Mouse (Mus musculus) forebrain, embryonic 15.5 days (tissue): Measurements from ENCODE around the gene Npy4r. TPM values are rescaled to one million over a fixed set of nuclear protein-coding genes. Genes with fewer than 3 reads are reported as not detected.

Source experiments
- ATAC-seq: fragments of 200-750 bp; cut with Nextera tagmentation; replicated peaks from 2 replicates; pipeline ENCODE4 v1.8.0; 2017; ENCODE audit warnings: mild to moderate bottlenecking, moderate TSS enrichment, moderate library complexity
- H3K27ac ChIP-seq: fragments of 300-500 bp; sonication (generic); replicated peaks from 2 replicates; pipeline ENCODE4 v1.5.1; 2015; ENCODE audit warnings: mild to moderate bottlenecking, inconsistent platforms
- H3K27me3 ChIP-seq: fragments of 300-500 bp; sonication (generic); 2 replicates; pipeline ENCODE4 v1.6.1; 2015; ENCODE audit warnings: inconsistent platforms
- H3K36me3 ChIP-seq: fragments of 300-500 bp; sonication (generic); 2 replicates; pipeline ENCODE4 v1.6.1; 2015; ENCODE audit warnings: mild to moderate bottlenecking, inconsistent platforms
- H3K4me1 ChIP-seq: fragments of 300-500 bp; sonication (generic); 2 replicates; pipeline ENCODE4 v1.6.1; 2015; ENCODE audit warnings: inconsistent platforms
- H3K4me2 ChIP-seq: fragments of 300-500 bp; sonication (generic); replicated peaks from 2 replicates; pipeline ENCODE4 v1.6.1; 2015; ENCODE audit warnings: mild to moderate bottlenecking, inconsistent platforms
- H3K4me3 ChIP-seq: fragments of 300-500 bp; sonication (generic); 2 replicates; pipeline ENCODE4 v1.5.1; 2015; ENCODE audit warnings: mild to moderate bottlenecking, inconsistent platforms
- H3K9ac ChIP-seq: fragments of 300-500 bp; sonication (generic); replicated peaks from 2 replicates; pipeline ENCODE4 v1.6.1; 2015; ENCODE audit warnings: mild to moderate bottlenecking, inconsistent platforms
- H3K9me3 ChIP-seq: fragments of 300-500 bp; sonication (generic); 2 replicates; pipeline ENCODE4 v1.6.1; 2016; ENCODE audit warnings: inconsistent platforms
- WGBS: fragments of 180-500 bp; shearing (Covaris S2); methylation state at CpG from one replicate; pipeline ENCODE4 v1.1.7; 2015; ENCODE audit warnings: mixed read lengths; 5-methylcytosine and 5-hydroxymethylcytosine counted together
- polyA plus RNA-seq: library from polyadenylated mRNA; unstranded; fragments of >200 nt; fragmentation: Nextera tagmentation; extraction: Ambion mirVana; gene quantifications from 2 replicates; pipeline ENCODE4 v1.2.1, GENCODE M21; 2015

Npy4r gene
- polyA plus RNA-seq = 0.04 and 0.05 TPM in 2 replicates

- no peaks in the 10 kb centered on the region for H3K36me3 ChIP-seq
- H3K4me2 ChIP-seq = no peak within 1 kb of the TSS
- no peak within 1 kb of the TSS for H3K9ac ChIP-seq
- H3K9me3 ChIP-seq = no peaks in the 10 kb centered on the region
- no peak within 1 kb of the TSS for H3K27ac ChIP-seq
- H3K27me3 ChIP-seq = peaks cover 6% of the 10 kb centered on the region; the same call in 1 of the 2 replicates
- peak; percentile 44 for ATAC-seq
- H3K4me1 ChIP-seq = no peaks in the 10 kb centered on the region
- WGBS = 25% methylated on average over 16 of the region's 16 CpGs
- H3K4me3 ChIP-seq = no peak within 1 kb of the TSS
These were observed at the start of gene Npy4r for GRCm38 (mm10) chr14:34152342-34152741. TSS of gene Npy4r (minus strand) at chr14:34152489.

GRCm38 (mm10) chr14:34201231-34202035, 49.1 kb upstream of the Npy4r start, which contains the start of gene Gprin2:
TSS of gene Gprin2 (minus strand) at chr14:34201653.
- H3K4me2 ChIP-seq = peak within 1 kb of the TSS; percentile 88
- H3K4me1 ChIP-seq = 0 out of 2 replicates have a peak, but pooled peaks cover 6% of the 10 kb centered on the region
- peak within 1 kb of the TSS; percentile 82 for H3K4me3 ChIP-seq
- WGBS = 2% methylated on average over 48 of the region's 52 CpGs
- peak within 1 kb of the TSS; percentile 71 for H3K9ac ChIP-seq
- peak within 1 kb of the TSS; percentile 38 for H3K27ac ChIP-seq
- no peaks in the 10 kb centered on the region for H3K9me3 ChIP-seq
- no peaks in the 10 kb centered on the region for H3K36me3 ChIP-seq
- peak; percentile 75 for ATAC-seq
- H3K27me3 ChIP-seq = no peaks in the 10 kb centered on the region

- H3K4me1 ChIP-seq = 0 out of 2 replicates have a peak, but pooled peaks cover 6% of the 10 kb centered on the region
- WGBS = 1% methylated on average over 19 of the region's 19 CpGs
- no peaks in the 10 kb centered on the region for H3K9me3 ChIP-seq
- H3K27ac ChIP-seq = peak overlapping the region; percentile 38
- ATAC-seq = peak; percentile 73
- H3K27me3 ChIP-seq = no peaks in the 10 kb centered on the region
- H3K4me2 ChIP-seq = peak overlapping the region; percentile 88
- H3K4me3 ChIP-seq = peak overlapping the region; percentile 82
- peak overlapping the region; percentile 71 for H3K9ac ChIP-seq
- no peaks in the 10 kb centered on the region for H3K36me3 ChIP-seq
These were observed 48.5 kb upstream of the Npy4r start for GRCm38 (mm10) chr14:34200738-34201230.

GRCm38 (mm10) chr14:34196706-34197105, 44.4 kb upstream of the Npy4r start:
- H3K4me2 ChIP-seq = no peak overlapping the region
- no peak overlapping the region for H3K9ac ChIP-seq
- ATAC-seq = no peak
- H3K4me3 ChIP-seq = no peak overlapping the region
- 0 out of 2 replicates have a peak, but pooled peaks cover 6% of the 10 kb centered on the region for H3K4me1 ChIP-seq
- no peak overlapping the region for H3K27ac ChIP-seq
- 56% methylated on average over 4 of the region's 4 CpGs for WGBS
- no peaks in the 10 kb centered on the region for H3K9me3 ChIP-seq
- H3K27me3 ChIP-seq = no peaks in the 10 kb centered on the region
- H3K36me3 ChIP-seq = no peaks in the 10 kb centered on the region

- H3K27me3 ChIP-seq = no peaks in the 10 kb centered on the region
- no peak overlapping the region for H3K9ac ChIP-seq
- 0 out of 2 replicates have a peak, but pooled peaks cover 2% of the 10 kb centered on the region for H3K4me1 ChIP-seq
- 92% methylated on average over 15 of the region's 15 CpGs for WGBS
- no peak for ATAC-seq
- no peak overlapping the region for H3K4me2 ChIP-seq
- no peaks in the 10 kb centered on the region for H3K36me3 ChIP-seq
- H3K4me3 ChIP-seq = no peak overlapping the region
- no peak overlapping the region for H3K27ac ChIP-seq
- H3K9me3 ChIP-seq = no peaks in the 10 kb centered on the region
These were observed 43.2 kb upstream of the Npy4r start for GRCm38 (mm10) chr14:34195466-34195865.

- Histone ChIP-seq H3K4me2 (no peak overlapping the region), H3K36me3 (no peaks in the 10 kb centered on the region), H3K9ac (no peak overlapping the region), H3K4me3 (no peak overlapping the region), H3K4me1 (no peaks in the 10 kb centered on the region), H3K9me3 (no peaks in the 10 kb centered on the region), H3K27ac (no peak overlapping the region), H3K27me3 (no peaks in the 10 kb centered on the region)
- ATAC-seq = no peak
- WGBS = 84% methylated on average over 4 of the region's 4 CpGs
These were observed 41.6 kb upstream of the Npy4r start for GRCm38 (mm10) chr14:34193879-34194278.

GRCm38 (mm10) chr14:34190361-34190760, 38.1 kb upstream of the Npy4r start:
- no peaks in the 10 kb centered on the region for H3K27me3 ChIP-seq
- WGBS = 81% methylated on average over 7 of the region's 7 CpGs
- H3K9ac ChIP-seq = no peak overlapping the region
- ATAC-seq = no peak
- no peaks in the 10 kb centered on the region for H3K9me3 ChIP-seq
- no peaks in the 10 kb centered on the region for H3K4me1 ChIP-seq
- H3K27ac ChIP-seq = no peak overlapping the region
- H3K4me2 ChIP-seq = no peak overlapping the region
- no peak overlapping the region for H3K4me3 ChIP-seq
- no peaks in the 10 kb centered on the region for H3K36me3 ChIP-seq

- Histone ChIP-seq H3K27ac (no peak overlapping the region), H3K27me3 (no peaks in the 10 kb centered on the region), H3K9me3 (no peaks in the 10 kb centered on the region), H3K4me2 (no peak overlapping the region), H3K4me3 (no peak overlapping the region), H3K4me1 (no peaks in the 10 kb centered on the region), H3K36me3 (no peaks in the 10 kb centered on the region), H3K9ac (no peak overlapping the region)
- ATAC-seq = no peak
- WGBS = 71% methylated on average over 5 of the region's 5 CpGs
These were observed 36.3 kb upstream of the Npy4r start for GRCm38 (mm10) chr14:34188629-34189028.

GRCm38 (mm10) chr14:34183101-34183500, 30.8 kb upstream of the Npy4r start:
- no peak for ATAC-seq
- Histone ChIP-seq H3K4me3 (no peak overlapping the region), H3K4me1 (no peaks in the 10 kb centered on the region), H3K9me3 (no peaks in the 10 kb centered on the region), H3K27me3 (no peaks in the 10 kb centered on the region), H3K27ac (no peak overlapping the region), H3K9ac (no peak overlapping the region), H3K4me2 (no peak overlapping the region), H3K36me3 (no peaks in the 10 kb centered on the region)
- WGBS = 83% methylated on average over 1 of the region's 1 CpGs

GRCm38 (mm10) chr14:34179351-34179750, 27.1 kb upstream of the Npy4r start:
- Histone ChIP-seq H3K4me1 (no peaks in the 10 kb centered on the region), H3K4me2 (no peak overlapping the region), H3K36me3 (no peaks in the 10 kb centered on the region), H3K27ac (no peak overlapping the region), H3K27me3 (no peaks in the 10 kb centered on the region), H3K9me3 (no peaks in the 10 kb centered on the region), H3K9ac (no peak overlapping the region), H3K4me3 (no peak overlapping the region)
- 86% methylated on average over 3 of the region's 3 CpGs for WGBS
- no peak for ATAC-seq

GRCm38 (mm10) chr14:34171107-34171506, 18.8 kb upstream of the Npy4r start:
- H3K36me3 ChIP-seq = no peaks in the 10 kb centered on the region
- H3K4me3 ChIP-seq = no peak overlapping the region
- no peak overlapping the region for H3K9ac ChIP-seq
- H3K4me2 ChIP-seq = no peak overlapping the region
- no peak for ATAC-seq
- no peaks in the 10 kb centered on the region for H3K9me3 ChIP-seq
- WGBS = 96% methylated on average over 3 of the region's 3 CpGs
- no peak overlapping the region for H3K27ac ChIP-seq
- no peaks in the 10 kb centered on the region for H3K4me1 ChIP-seq
- no peaks in the 10 kb centered on the region for H3K27me3 ChIP-seq

GRCm38 (mm10) chr14:34155752-34156151, 3.5 kb upstream of the Npy4r start:
- WGBS = 42% methylated on average over 12 of the region's 12 CpGs
- Histone ChIP-seq H3K9me3 (no peaks in the 10 kb centered on the region), H3K27me3 (peaks cover 6% of the 10 kb centered on the region; the same call in 1 of the 2 replicates), H3K36me3 (no peaks in the 10 kb centered on the region), H3K27ac (no peak overlapping the region), H3K9ac (no peak overlapping the region), H3K4me3 (no peak overlapping the region), H3K4me2 (no peak overlapping the region), H3K4me1 (no peaks in the 10 kb centered on the region)
- ATAC-seq = 0 out of 2 replicates have a peak, but pooled peaks have one; percentile 36
